Mouse (Mus musculus): ENCODE measurements around the gene Becn1. TPM values are rescaled to one million over a fixed set of nuclear protein-coding genes. Genes with fewer than 3 reads are reported as not detected.

Becn1 gene
- polyA plus RNA-seq (2014; fragmentation: Nextera tagmentation; extraction: Ambion mirVana) = 158 and 160 TPM in 2 replicates

- H3K9me3 ChIP-seq (replicated peaks; ENCODE audit: control insufficient read depth, low read length) = no peaks in the 10 kb centered on the region
- peaks cover 3% of the 10 kb centered on the region; the same call in 1 of the 2 replicates for H3K4me1 ChIP-seq (ENCODE audit: control insufficient read depth, insufficient read depth, low read length)
- peak within 1 kb of the TSS; percentile 57 for H3K4me3 ChIP-seq (ENCODE audit: low read depth, low read length)
- peak within 1 kb of the TSS; percentile 57 for H3K9ac ChIP-seq (replicated peaks; ENCODE audit: low read length)
- peak within 1 kb of the TSS; percentile 91 for H3K4me2 ChIP-seq (ENCODE audit: low read depth, low read length)
- no peaks in the 10 kb centered on the region for H3K36me3 ChIP-seq (replicated peaks; ENCODE audit: control insufficient read depth, insufficient read depth, low read depth, low read length)
- H3K27ac ChIP-seq (replicated peaks; ENCODE audit: low read depth, low read length) = no peak within 1 kb of the TSS
- WGBS = 6% methylated on average over 39 of the region's 39 CpGs
- peak; percentile 90 for ATAC-seq (replicated peaks; ENCODE audit: insufficient number of reproducible peaks, low FRiP score, low TSS enrichment, low read depth)
- no peaks in the 10 kb centered on the region for H3K27me3 ChIP-seq (ENCODE audit: control insufficient read depth, insufficient read depth, low read length)
- DNase-seq (ENCODE audit: low spot score) = peak; percentile 97
Observed at GRCm38 (mm10) chr11:101302004-101302798, at the start of gene Becn1. Becn1 (minus strand) TSS chr11:101302286.

- Histone ChIP-seq H3K4me2 (ENCODE audit: low read depth, low read length) (no peak overlapping the region), H3K9ac (replicated peaks; ENCODE audit: low read length) (no peak overlapping the region), H3K4me3 (ENCODE audit: low read depth, low read length) (no peak overlapping the region), H3K9me3 (replicated peaks; ENCODE audit: control insufficient read depth, low read length) (no peaks in the 10 kb centered on the region), H3K36me3 (replicated peaks; ENCODE audit: control insufficient read depth, insufficient read depth, low read depth, low read length) (no peaks in the 10 kb centered on the region), H3K27ac (replicated peaks; ENCODE audit: low read depth, low read length) (no peak overlapping the region), H3K27me3 (ENCODE audit: control insufficient read depth, insufficient read depth, low read length) (no peaks in the 10 kb centered on the region), H3K4me1 (ENCODE audit: control insufficient read depth, insufficient read depth, low read length) (no peaks in the 10 kb centered on the region)
- WGBS = 50% methylated on average over 3 of the region's 3 CpGs
- ATAC-seq (replicated peaks; ENCODE audit: insufficient number of reproducible peaks, low FRiP score, low TSS enrichment, low read depth) (no peak), DNase-seq (ENCODE audit: low spot score) (no peak)
Observed at GRCm38 (mm10) chr11:101351721-101352111, 49.6 kb upstream of the Becn1 start.

- H3K9me3 ChIP-seq (replicated peaks; ENCODE audit: control insufficient read depth, low read length) = no peaks in the 10 kb centered on the region
- ATAC-seq (replicated peaks; ENCODE audit: insufficient number of reproducible peaks, low FRiP score, low TSS enrichment, low read depth) (no peak), DNase-seq (ENCODE audit: low spot score) (peak; percentile 18)
- H3K36me3 ChIP-seq (replicated peaks; ENCODE audit: control insufficient read depth, insufficient read depth, low read depth, low read length) = no peaks in the 10 kb centered on the region
- H3K27me3 ChIP-seq (ENCODE audit: control insufficient read depth, insufficient read depth, low read length) = no peaks in the 10 kb centered on the region
- H3K4me2 ChIP-seq (ENCODE audit: low read depth, low read length) = no peak overlapping the region; the same call in 1 of the 2 replicates
- WGBS = 55% methylated on average over 11 of the region's 11 CpGs
- H3K9ac ChIP-seq (replicated peaks; ENCODE audit: low read length) = no peak overlapping the region
- H3K27ac ChIP-seq (replicated peaks; ENCODE audit: low read depth, low read length) = no peak overlapping the region
- H3K4me1 ChIP-seq (ENCODE audit: control insufficient read depth, insufficient read depth, low read length) = no peaks in the 10 kb centered on the region
- no peak overlapping the region for H3K4me3 ChIP-seq (ENCODE audit: low read depth, low read length)
Observed at GRCm38 (mm10) chr11:101351100-101351720, 49.1 kb upstream of the Becn1 start.

- Histone ChIP-seq H3K36me3 (replicated peaks; ENCODE audit: control insufficient read depth, insufficient read depth, low read depth, low read length) (no peaks in the 10 kb centered on the region), H3K9me3 (replicated peaks; ENCODE audit: control insufficient read depth, low read length) (no peaks in the 10 kb centered on the region), H3K4me2 (ENCODE audit: low read depth, low read length) (no peak overlapping the region), H3K4me3 (ENCODE audit: low read depth, low read length) (no peak overlapping the region), H3K27me3 (ENCODE audit: control insufficient read depth, insufficient read depth, low read length) (no peaks in the 10 kb centered on the region), H3K9ac (replicated peaks; ENCODE audit: low read length) (no peak overlapping the region), H3K27ac (replicated peaks; ENCODE audit: low read depth, low read length) (no peak overlapping the region), H3K4me1 (ENCODE audit: control insufficient read depth, insufficient read depth, low read length) (no peaks in the 10 kb centered on the region)
- WGBS = 65% methylated on average over 3 of the region's 3 CpGs
- DNase-seq (ENCODE audit: low spot score) (peak; percentile 30), ATAC-seq (replicated peaks; ENCODE audit: insufficient number of reproducible peaks, low FRiP score, low TSS enrichment, low read depth) (no peak)
Observed at GRCm38 (mm10) chr11:101349216-101349615, 47.1 kb upstream of the Becn1 start.

GRCm38 (mm10) chr11:101348774-101349173, 46.7 kb upstream of the Becn1 start:
- no peak overlapping the region for H3K4me3 ChIP-seq (ENCODE audit: low read depth, low read length)
- WGBS = 64% methylated on average over 7 of the region's 7 CpGs

GRCm38 (mm10) chr11:101347083-101347775, 45.1 kb upstream of the Becn1 start:
- H3K4me2 ChIP-seq (ENCODE audit: low read depth, low read length) = no peak overlapping the region
- H3K27ac ChIP-seq (replicated peaks; ENCODE audit: low read depth, low read length) = no peak overlapping the region
- no peak for ATAC-seq (replicated peaks; ENCODE audit: insufficient number of reproducible peaks, low FRiP score, low TSS enrichment, low read depth)
- no peaks in the 10 kb centered on the region for H3K27me3 ChIP-seq (ENCODE audit: control insufficient read depth, insufficient read depth, low read length)
- no peak overlapping the region for H3K9ac ChIP-seq (replicated peaks; ENCODE audit: low read length)
- no peak for DNase-seq (ENCODE audit: low spot score)
- no peaks in the 10 kb centered on the region for H3K9me3 ChIP-seq (replicated peaks; ENCODE audit: control insufficient read depth, low read length)
- H3K36me3 ChIP-seq (replicated peaks; ENCODE audit: control insufficient read depth, insufficient read depth, low read depth, low read length) = no peaks in the 10 kb centered on the region
- no peaks in the 10 kb centered on the region for H3K4me1 ChIP-seq (ENCODE audit: control insufficient read depth, insufficient read depth, low read length)
- WGBS = 69% methylated on average over 10 of the region's 10 CpGs
- H3K4me3 ChIP-seq (ENCODE audit: low read depth, low read length) = no peak overlapping the region

More at GRCm38 (mm10) chr11:101348774-101349173, 46.7 kb upstream of the Becn1 start:
- Histone ChIP-seq H3K9ac (replicated peaks; ENCODE audit: low read length) (no peak overlapping the region), H3K9me3 (replicated peaks; ENCODE audit: control insufficient read depth, low read length) (no peaks in the 10 kb centered on the region), H3K4me2 (ENCODE audit: low read depth, low read length) (no peak overlapping the region), H3K4me1 (ENCODE audit: control insufficient read depth, insufficient read depth, low read length) (no peaks in the 10 kb centered on the region), H3K36me3 (replicated peaks; ENCODE audit: control insufficient read depth, insufficient read depth, low read depth, low read length) (no peaks in the 10 kb centered on the region), H3K27me3 (ENCODE audit: control insufficient read depth, insufficient read depth, low read length) (no peaks in the 10 kb centered on the region), H3K27ac (replicated peaks; ENCODE audit: low read depth, low read length) (no peak overlapping the region)
- no peak for ATAC-seq (replicated peaks; ENCODE audit: insufficient number of reproducible peaks, low FRiP score, low TSS enrichment, low read depth)
- no peak for DNase-seq (ENCODE audit: low spot score)

- peak overlapping the region; percentile 52 for H3K27ac ChIP-seq (replicated peaks; ENCODE audit: low read depth, low read length)
- H3K4me3 ChIP-seq (ENCODE audit: low read depth, low read length) = peak overlapping the region; percentile 21
- 0% methylated on average over 9 of the region's 9 CpGs for WGBS
- H3K9me3 ChIP-seq (replicated peaks; ENCODE audit: control insufficient read depth, low read length) = no peaks in the 10 kb centered on the region
- DNase-seq (ENCODE audit: low spot score) = peak; percentile 75
- H3K27me3 ChIP-seq (ENCODE audit: control insufficient read depth, insufficient read depth, low read length) = no peaks in the 10 kb centered on the region
- H3K36me3 ChIP-seq (replicated peaks; ENCODE audit: control insufficient read depth, insufficient read depth, low read depth, low read length) = no peaks in the 10 kb centered on the region
- H3K9ac ChIP-seq (replicated peaks; ENCODE audit: low read length) = peak overlapping the region; percentile 46
- peak overlapping the region; percentile 54 for H3K4me2 ChIP-seq (ENCODE audit: low read depth, low read length)
- H3K4me1 ChIP-seq (ENCODE audit: control insufficient read depth, insufficient read depth, low read length) = 0 out of 2 replicates have a peak, but pooled peaks cover 3% of the 10 kb centered on the region
- peak; percentile 90 for ATAC-seq (replicated peaks; ENCODE audit: insufficient number of reproducible peaks, low FRiP score, low TSS enrichment, low read depth)
Observed at GRCm38 (mm10) chr11:101338123-101338760, 36.2 kb upstream of the Becn1 start.
